ENCODE assay signal across 8 mouse cellular contexts in the genomic region with DNA sequence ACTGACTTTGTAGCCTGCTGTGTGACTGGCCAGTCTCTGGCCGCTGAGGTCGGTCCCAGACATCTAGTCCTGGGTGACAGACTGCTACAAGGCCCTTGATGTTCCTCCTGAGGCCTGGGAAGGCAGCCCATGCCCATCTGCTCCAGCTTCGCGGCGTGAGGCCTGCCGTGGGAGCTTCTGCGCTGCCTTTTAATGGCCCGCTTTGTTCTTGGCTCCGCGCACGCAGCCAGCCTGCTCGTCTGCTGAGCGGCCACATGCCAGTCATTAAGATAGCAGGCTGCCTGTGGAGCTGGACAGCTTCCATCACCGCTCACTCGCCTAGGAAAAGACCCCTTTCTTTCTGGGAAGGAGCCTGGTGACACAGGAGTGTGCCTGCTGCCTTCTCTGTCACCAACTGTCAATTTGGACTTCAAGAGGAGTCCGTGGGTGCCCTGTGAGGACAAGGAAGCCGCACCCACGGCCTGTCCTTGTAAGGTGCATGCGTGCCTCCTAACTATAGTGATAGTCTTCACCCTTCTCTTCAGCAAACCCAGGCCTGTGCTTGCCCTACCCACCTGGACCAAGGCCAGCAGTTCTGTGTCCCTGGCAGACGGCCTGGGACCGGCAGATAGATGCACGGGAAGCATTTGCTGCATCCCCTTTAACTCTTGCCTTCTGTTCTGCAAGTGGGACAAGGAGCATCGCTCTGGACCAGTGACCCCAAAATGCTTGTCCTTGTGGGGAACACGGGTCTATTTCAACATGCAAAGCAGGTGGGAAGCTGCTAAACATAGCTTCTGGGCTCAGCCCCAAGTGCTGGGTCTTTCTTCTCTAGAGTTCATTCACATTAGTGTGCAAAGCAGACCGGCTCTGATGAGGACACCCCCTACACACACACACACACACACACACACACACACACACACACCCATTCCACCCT.
DNase-seq lines count a peak whose midpoint lies in the region; ATAC-seq and TF ChIP-seq lines count a peak whose summit lies in the region.

No protein-coding gene starts in this region.

- H3K4me1 ChIP-seq in E14TG2a.4 (replicated peaks; ENCODE audit: low read depth, low read length) = peaks cover 35% of the 10 kb centered on the region
- H3K4me1 ChIP-seq in hindbrain, embryonic 10.5 days (replicated peaks) = peaks cover 25% of the 10 kb centered on the region

- peak overlapping the region; percentile 89 for H3K27ac ChIP-seq in hindbrain, embryonic 10.5 days

- H3K4me3 ChIP-seq in E14TG2a.4 (replicated peaks; ENCODE audit: low read length) = 0 out of 2 replicates have a peak overlapping the region, but pooled peaks have one; percentile 10
- H3K4me3 ChIP-seq in hindbrain, embryonic 10.5 days = no peak overlapping the region; the same call in 1 of the 2 replicates

- peaks cover 3% of the 10 kb centered on the region for H3K27me3 ChIP-seq in E14TG2a.4 (ENCODE audit: insufficient read depth, low read length)
- H3K27me3 ChIP-seq in hindbrain, embryonic 10.5 days (ENCODE audit: insufficient read depth, poor library complexity, severe bottlenecking) = peaks cover 8% of the 10 kb centered on the region; the same call in 1 of the 2 replicates

- ATAC-seq in megakaryocyte, adult 5-6 weeks (ENCODE audit: poor library complexity, severe bottlenecking) = no peak

- no peaks in the 10 kb centered on the region for H3K36me3 ChIP-seq in E14TG2a.4 (ENCODE audit: insufficient read depth, low read length)
- H3K36me3 ChIP-seq in hindbrain, embryonic 10.5 days = no peaks in the 10 kb centered on the region

- peaks cover 16% of the 10 kb centered on the region for H3K9me3 ChIP-seq in E14TG2a.4 (ENCODE audit: low read length)
- H3K9me3 ChIP-seq in hindbrain, embryonic 10.5 days = peaks cover 13% of the 10 kb centered on the region; the same call in 1 of the 2 replicates

- TF ChIP-seq CTCF in E14TG2a.4 (conservative IDR thresholded peaks at IDR 0.05; ENCODE audit: low read length) = no peak

- 36% methylated on average over 25 of the region's 25 CpGs for WGBS in hindbrain, embryonic 10.5 days

- peak; percentile 94 for DNase-seq in cerebellum, adult 9-10 months
- peak; percentile 64 to 71 for DNase-seq in frontal cortex, postnatal 10 days (ENCODE audit: low spot score in 2 of 2)
- DNase-seq in hindbrain, embryonic 10.5 days (ENCODE audit: low spot score) = peak; percentile 80
- peak; percentile 86 to 89 for DNase-seq in layer of hippocampus, postnatal 10 days (ENCODE audit: low spot score in 2 of 2)
- peak; percentile 77 for DNase-seq in lung, postnatal 14 days
- DNase-seq in right cerebral cortex, adult 18-20 months = peak; percentile 33

Comparison
In these comparisons a context has a peak if more than half of its experiments do, and no peak if none do; other contexts are left out.
1. DNase-seq: peak in every context shown above with its lines; median percentile 94 in cerebellum, adult 9-10 months; 88 in layer of hippocampus, postnatal 10 days; 80 in hindbrain, embryonic 10.5 days; 77 in lung, postnatal 14 days; 68 in frontal cortex, postnatal 10 days; 33 in right cerebral cortex, adult 18-20 months.